Mouse (Mus musculus) urinary bladder, adult 18-20 months (tissue): ENCODE data around the gene Dnah10.
"Not testable (repeated sequence)": the region's sequence is repeated elsewhere in the genome, so short reads cannot be mapped to it uniquely, and the experiment has no call there.

Experiments used
- DNase-seq, 2 experiments: peaks; one replicate each; pipeline ENCODE4 v3.0.0; 2022; ENCODE audit warnings: low spot score in 2 of 2, mixed read lengths in 2 of 2

The Dnah10 gene

GRCm38 (mm10) chr5:124724997-124725396 lies at the start of gene Dnah10:
Gene Dnah10, plus strand, starts transcription at chr5:124725085.
- DNase-seq = no peak

- no peak for DNase-seq
These were observed 11.1 kb upstream of the Dnah10 start for GRCm38 (mm10) chr5:124713741-124714140.

GRCm38 (mm10) chr5:124715135-124715534 lies 9.8 kb upstream of the Dnah10 start:
- no peak for DNase-seq

- DNase-seq = no peak
These were observed 6.9 kb upstream of the Dnah10 start for GRCm38 (mm10) chr5:124717969-124718368.

- DNase-seq = no peak
These were observed 6.5 kb upstream of the Dnah10 start for GRCm38 (mm10) chr5:124718396-124718795.

- no peak for DNase-seq
These were observed 1.8 kb upstream of the Dnah10 start for GRCm38 (mm10) chr5:124723125-124723524.

GRCm38 (mm10) chr5:124729662-124730206 lies 4.8 kb downstream of the Dnah10 start:
- DNase-seq = peak in 1 of 2 experiments; percentile 7

GRCm38 (mm10) chr5:124733961-124734360 lies 9.1 kb downstream of the Dnah10 start:
- DNase-seq = no peak

- DNase-seq = no peak
These were observed 17.2 kb downstream of the Dnah10 start for GRCm38 (mm10) chr5:124741898-124742599.

- no peak for DNase-seq
These were observed 19.0 kb downstream of the Dnah10 start for GRCm38 (mm10) chr5:124743841-124744240.

- DNase-seq = no peak
These were observed 21.3 kb downstream of the Dnah10 start for GRCm38 (mm10) chr5:124746220-124746619.

- DNase-seq = no peak
These were observed 23.4 kb downstream of the Dnah10 start for GRCm38 (mm10) chr5:124748296-124748695.

GRCm38 (mm10) chr5:124751656-124752055 lies 26.8 kb downstream of the Dnah10 start:
- DNase-seq = no peak

- DNase-seq = no peak
These were observed 36.1 kb downstream of the Dnah10 start for GRCm38 (mm10) chr5:124761011-124761410.

GRCm38 (mm10) chr5:124761787-124762186 lies 36.9 kb downstream of the Dnah10 start:
- no peak for DNase-seq

- no peak for DNase-seq
These were observed 49.7 kb downstream of the Dnah10 start for GRCm38 (mm10) chr5:124774552-124774951.

- DNase-seq = not testable (repeated sequence)
These were observed 51.4 kb downstream of the Dnah10 start for GRCm38 (mm10) chr5:124776289-124776688.

- DNase-seq = no peak
These were observed 52.4 kb downstream of the Dnah10 start for GRCm38 (mm10) chr5:124777178-124777709.

- no peak for DNase-seq
These were observed 55.0 kb downstream of the Dnah10 start for GRCm38 (mm10) chr5:124779926-124780325.

- DNase-seq = no peak
These were observed 56.8 kb downstream of the Dnah10 start for GRCm38 (mm10) chr5:124781696-124782095.

GRCm38 (mm10) chr5:124785650-124786049 lies 60.8 kb downstream of the Dnah10 start:
- no peak for DNase-seq

- no peak for DNase-seq
These were observed 67.2 kb downstream of the Dnah10 start for GRCm38 (mm10) chr5:124792112-124792511.

- no peak for DNase-seq
These were observed 85.0 kb downstream of the Dnah10 start for GRCm38 (mm10) chr5:124809708-124810366.
